Mouse (Mus musculus) cerebellum, postnatal 4 days (tissue): ENCODE measurements around the gene Cacybp.
A peak's percentile ranks its signal among the peaks of the same experiment; 100 is the strongest.

Experiments used
- DNase-seq, 2 experiments: peaks; one replicate each; pipeline ENCODE4 v3.0.0; 2022; ENCODE audit warnings: low spot score in 2 of 2, mixed read lengths in 1 of 2

Cacybp gene

GRCm38 (mm10) chr1:160217898-160218297 lies 5.2 kb upstream of the Cacybp start:
- no peak for DNase-seq

GRCm38 (mm10) chr1:160214171-160214570 lies 1.5 kb upstream of the Cacybp start:
- no peak for DNase-seq

- peak; percentile 32 to 66 for DNase-seq
These were observed 468 bp downstream of the Cacybp start for GRCm38 (mm10) chr1:160212123-160212691.

- DNase-seq, result no peak
These were observed 1.0 kb downstream of the Cacybp start for GRCm38 (mm10) chr1:160211597-160212122.

- DNase-seq, result no peak
These were observed 2.1 kb downstream of the Cacybp start for GRCm38 (mm10) chr1:160210566-160210965.

- DNase-seq, result no peak
These were observed 2.8 kb downstream of the Cacybp start for GRCm38 (mm10) chr1:160209844-160210243.

- DNase-seq, result no peak
These were observed 7.2 kb downstream of the Cacybp start for GRCm38 (mm10) chr1:160205486-160205885.

GRCm38 (mm10) chr1:160195337-160195663 lies 17.4 kb downstream of the Cacybp start:
- no peak for DNase-seq

- DNase-seq, result peak; percentile 95 to 98
These were observed 17.9 kb downstream of the Cacybp start, which contains the start of gene Mrps14 for GRCm38 (mm10) chr1:160194529-160195336. Gene Mrps14 (plus strand): TSS chr1:160195215.

- peak in 1 of 2 experiments; percentile 26 for DNase-seq
These were observed 28.2 kb downstream of the Cacybp start for GRCm38 (mm10) chr1:160184506-160184905.

- no peak for DNase-seq
These were observed 31.5 kb downstream of the Cacybp start for GRCm38 (mm10) chr1:160181216-160181615.

GRCm38 (mm10) chr1:160176903-160177302 lies 35.8 kb downstream of the Cacybp start:
- no peak for DNase-seq

- DNase-seq, result no peak
These were observed 46.1 kb downstream of the Cacybp start for GRCm38 (mm10) chr1:160166600-160166999.

GRCm38 (mm10) chr1:160158190-160158589 lies 54.5 kb downstream of the Cacybp start:
- no peak for DNase-seq

- DNase-seq, result no peak
These were observed 59.2 kb downstream of the Cacybp start, which contains the start of gene Tnn for GRCm38 (mm10) chr1:160153480-160153879. Gene Tnn (minus strand): TSS chr1:160153580.
